Mouse (Mus musculus): Measurements from ENCODE around the gene Olfr1444. TPM values are rescaled to one million over a fixed set of nuclear protein-coding genes. Genes with fewer than 3 reads are reported as not detected.

Olfr1444 gene
- polyA plus RNA-seq (2012; fragmentation: generic; extraction: Trizol), result not detected
- long read RNA-seq, experiment 1, result 0 reads
- long read RNA-seq, experiment 2, result 0 reads

- H3K79me2 ChIP-seq (ENCODE audit: control insufficient read depth, insufficient read depth), result no peaks in the 10 kb centered on the region
- no peaks in the 10 kb centered on the region for H3K27me3 ChIP-seq (ENCODE audit: control insufficient read depth, insufficient read depth, insufficient read length)
- H3K4me3 ChIP-seq (ENCODE audit: insufficient read depth, poor library complexity, severe bottlenecking), result no peak within 1 kb of the TSS
- H3K36me3 ChIP-seq (ENCODE audit: control insufficient read depth, insufficient read depth), result no peaks in the 10 kb centered on the region
- TF ChIP-seq FOSL1 (IDR thresholded peaks at IDR 0.05; ENCODE audit: insufficient read depth, low read length, poor library complexity, severe bottlenecking), result no peak
- TF ChIP-seq CTCF (IDR thresholded peaks at IDR 0.05; ENCODE audit: control insufficient read depth, insufficient read depth, insufficient read length), result no peak
- no peak for TF ChIP-seq CEBPB (IDR thresholded peaks at IDR 0.05; ENCODE audit: low read depth)
- no peak for TF ChIP-seq MYOG (IDR thresholded peaks at IDR 0.05; ENCODE audit: control insufficient read depth, extremely low read depth, insufficient read length)
- no peak for TF ChIP-seq MAX (IDR thresholded peaks at IDR 0.05)
- no peak for TF ChIP-seq USF1 (IDR thresholded peaks at IDR 0.05; ENCODE audit: low read depth)
- TF ChIP-seq MYOD1 (IDR thresholded peaks at IDR 0.05; ENCODE audit: control insufficient read depth, insufficient read length, low read depth), result no peak
- H3ac ChIP-seq (ENCODE audit: control insufficient read depth, insufficient read length, low read depth), result no peak within 1 kb of the TSS
- no peaks in the 10 kb centered on the region for H3K79me3 ChIP-seq (ENCODE audit: low read depth)
Observed at GRCm38 (mm10) chr19:12856983-12857382, at the start of gene Olfr1444. Gene Olfr1444 (plus strand): TSS chr19:12857283.

DNA sequence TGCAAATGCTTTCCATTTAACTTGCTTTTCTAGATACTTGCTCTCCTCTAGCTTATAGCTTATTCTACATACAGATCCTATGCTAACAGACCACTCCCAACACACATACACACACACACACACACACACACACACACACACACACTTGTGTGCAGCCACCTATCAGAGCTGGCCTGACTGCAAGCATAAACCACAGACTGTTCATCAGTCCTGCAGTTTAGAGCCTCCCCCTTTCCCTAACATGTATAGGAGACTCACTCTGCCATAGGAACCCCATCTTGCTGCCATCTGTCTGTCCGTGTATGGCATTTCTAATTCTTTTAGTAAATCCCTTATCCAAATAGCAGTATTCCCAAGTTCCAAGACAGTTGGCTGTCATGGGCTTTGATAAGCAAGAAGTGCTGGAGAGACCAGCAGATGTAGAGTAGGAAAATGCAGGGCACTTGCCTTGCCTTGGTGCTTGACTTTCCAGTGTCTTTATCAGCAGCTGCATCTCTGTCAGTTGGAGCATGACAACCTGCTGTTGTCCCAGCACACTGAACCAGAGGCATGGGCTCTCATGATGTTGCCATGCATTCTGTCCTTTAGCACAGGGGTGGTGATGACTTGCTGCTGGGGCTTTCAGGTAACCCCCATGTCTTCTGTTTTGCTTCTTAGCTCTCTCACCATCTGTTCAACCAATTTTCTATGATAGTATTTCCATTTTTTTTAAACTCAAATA is 44.3 kb upstream of the Olfr1444 start:
- Histone ChIP-seq H3K79me3 (ENCODE audit: low read depth) (no peaks in the 10 kb centered on the region), H3ac (ENCODE audit: control insufficient read depth, insufficient read length, low read depth) (no peak overlapping the region), H3K36me3 (ENCODE audit: control insufficient read depth, insufficient read depth) (no peaks in the 10 kb centered on the region), H3K4me3 (ENCODE audit: insufficient read depth, poor library complexity, severe bottlenecking) (no peak overlapping the region), H3K27me3 (ENCODE audit: control insufficient read depth, insufficient read depth, insufficient read length) (no peaks in the 10 kb centered on the region), H3K79me2 (ENCODE audit: control insufficient read depth, insufficient read depth) (no peaks in the 10 kb centered on the region)
- TF ChIP-seq MYOD1 (IDR thresholded peaks at IDR 0.05; ENCODE audit: control insufficient read depth, insufficient read length, low read depth) (no peak), MYOG (IDR thresholded peaks at IDR 0.05; ENCODE audit: control insufficient read depth, extremely low read depth, insufficient read length) (no peak), CTCF (IDR thresholded peaks at IDR 0.05; ENCODE audit: control insufficient read depth, insufficient read depth, insufficient read length) (no peak), CEBPB (IDR thresholded peaks at IDR 0.05; ENCODE audit: low read depth) (no peak), MAX (IDR thresholded peaks at IDR 0.05) (no peak), USF1 (IDR thresholded peaks at IDR 0.05; ENCODE audit: low read depth) (no peak), FOSL1 (IDR thresholded peaks at IDR 0.05; ENCODE audit: insufficient read depth, low read length, poor library complexity, severe bottlenecking) (no peak)

- no peaks in the 10 kb centered on the region for H3K36me3 ChIP-seq (ENCODE audit: control insufficient read depth, insufficient read depth)
- H3K79me2 ChIP-seq (ENCODE audit: control insufficient read depth, insufficient read depth), result no peaks in the 10 kb centered on the region
- no peak overlapping the region for H3ac ChIP-seq (ENCODE audit: control insufficient read depth, insufficient read length, low read depth)
- no peaks in the 10 kb centered on the region for H3K79me3 ChIP-seq (ENCODE audit: low read depth)
- no peak overlapping the region for H3K4me3 ChIP-seq (ENCODE audit: insufficient read depth, poor library complexity, severe bottlenecking)
- H3K27me3 ChIP-seq (ENCODE audit: control insufficient read depth, insufficient read depth, insufficient read length), result no peaks in the 10 kb centered on the region
- TF ChIP-seq USF1 (IDR thresholded peaks at IDR 0.05; ENCODE audit: low read depth) (no peak), CEBPB (IDR thresholded peaks at IDR 0.05; ENCODE audit: low read depth) (no peak), MAX (IDR thresholded peaks at IDR 0.05) (no peak)
Observed at GRCm38 (mm10) chr19:12813883-12814282, 43.2 kb upstream of the Olfr1444 start.

GRCm38 (mm10) chr19:12818507-12818906 is 38.6 kb upstream of the Olfr1444 start:
- no peaks in the 10 kb centered on the region for H3K79me2 ChIP-seq (ENCODE audit: control insufficient read depth, insufficient read depth)
- no peaks in the 10 kb centered on the region for H3K79me3 ChIP-seq (ENCODE audit: low read depth)
- H3K36me3 ChIP-seq (ENCODE audit: control insufficient read depth, insufficient read depth), result no peaks in the 10 kb centered on the region
- H3K4me3 ChIP-seq (ENCODE audit: insufficient read depth, poor library complexity, severe bottlenecking), result no peak overlapping the region
- H3ac ChIP-seq (ENCODE audit: control insufficient read depth, insufficient read length, low read depth), result no peak overlapping the region
- TF ChIP-seq CTCF (IDR thresholded peaks at IDR 0.05; ENCODE audit: control insufficient read depth, insufficient read depth, insufficient read length) (no peak), FOSL1 (IDR thresholded peaks at IDR 0.05; ENCODE audit: insufficient read depth, low read length, poor library complexity, severe bottlenecking) (no peak), USF1 (IDR thresholded peaks at IDR 0.05; ENCODE audit: low read depth) (no peak), CEBPB (IDR thresholded peaks at IDR 0.05; ENCODE audit: low read depth) (no peak), MAX (IDR thresholded peaks at IDR 0.05) (no peak), MYOG (IDR thresholded peaks at IDR 0.05; ENCODE audit: control insufficient read depth, extremely low read depth, insufficient read length) (no peak), MYOD1 (IDR thresholded peaks at IDR 0.05; ENCODE audit: control insufficient read depth, insufficient read length, low read depth) (no peak)
- H3K27me3 ChIP-seq (ENCODE audit: control insufficient read depth, insufficient read depth, insufficient read length), result no peaks in the 10 kb centered on the region

DNA sequence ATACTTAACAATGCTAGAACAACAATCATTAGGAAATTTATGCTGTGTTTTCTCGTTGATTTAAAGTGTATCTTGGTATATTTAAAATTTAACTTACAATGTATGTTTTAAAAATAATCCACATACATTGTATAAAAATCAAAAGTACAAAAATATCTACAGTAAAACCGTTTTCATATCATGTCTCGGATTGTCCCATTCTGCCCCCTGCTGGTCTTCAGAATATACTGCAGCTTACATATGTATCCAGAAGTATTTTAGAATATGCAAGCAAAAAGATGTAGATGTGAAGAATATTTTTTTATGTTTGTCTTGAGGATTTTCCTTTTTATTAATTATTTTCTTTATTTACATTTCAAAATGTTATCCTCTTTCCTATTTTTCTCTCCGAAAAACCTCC is 36.7 kb upstream of the Olfr1444 start:
- no peak overlapping the region for H3K4me3 ChIP-seq (ENCODE audit: insufficient read depth, poor library complexity, severe bottlenecking)
- H3K27me3 ChIP-seq (ENCODE audit: control insufficient read depth, insufficient read depth, insufficient read length), result no peaks in the 10 kb centered on the region
- H3K79me2 ChIP-seq (ENCODE audit: control insufficient read depth, insufficient read depth), result no peaks in the 10 kb centered on the region
- H3K79me3 ChIP-seq (ENCODE audit: low read depth), result no peaks in the 10 kb centered on the region
- no peak overlapping the region for H3ac ChIP-seq (ENCODE audit: control insufficient read depth, insufficient read length, low read depth)
- no peaks in the 10 kb centered on the region for H3K36me3 ChIP-seq (ENCODE audit: control insufficient read depth, insufficient read depth)
- TF ChIP-seq FOSL1 (IDR thresholded peaks at IDR 0.05; ENCODE audit: insufficient read depth, low read length, poor library complexity, severe bottlenecking) (no peak), USF1 (IDR thresholded peaks at IDR 0.05; ENCODE audit: low read depth) (no peak), CTCF (IDR thresholded peaks at IDR 0.05; ENCODE audit: control insufficient read depth, insufficient read depth, insufficient read length) (no peak), MYOD1 (IDR thresholded peaks at IDR 0.05; ENCODE audit: control insufficient read depth, insufficient read length, low read depth) (no peak), CEBPB (IDR thresholded peaks at IDR 0.05; ENCODE audit: low read depth) (no peak), MYOG (IDR thresholded peaks at IDR 0.05; ENCODE audit: control insufficient read depth, extremely low read depth, insufficient read length) (no peak)

DNA sequence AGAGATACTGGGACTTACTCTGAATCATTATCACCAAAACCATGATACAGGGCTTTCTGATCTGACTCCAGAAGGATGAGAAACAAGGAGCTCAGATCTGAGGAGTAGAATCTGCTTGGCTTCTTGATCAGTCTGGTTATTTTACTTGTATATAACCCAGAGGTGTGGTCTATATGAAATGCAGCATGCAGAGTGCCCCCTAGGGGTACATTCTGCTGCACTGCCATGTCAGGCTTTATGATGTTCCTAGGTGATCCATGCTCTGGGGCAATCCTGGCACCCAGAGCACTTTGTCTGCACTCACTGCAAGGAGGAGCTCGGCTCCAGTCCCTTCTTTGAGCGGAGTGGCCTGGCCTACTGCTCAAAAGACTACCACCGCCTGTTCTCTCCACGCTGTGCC is 32.5 kb upstream of the Olfr1444 start:
- Histone ChIP-seq H3K79me3 (ENCODE audit: low read depth) (no peaks in the 10 kb centered on the region), H3K27me3 (ENCODE audit: control insufficient read depth, insufficient read depth, insufficient read length) (no peaks in the 10 kb centered on the region), H3ac (ENCODE audit: control insufficient read depth, insufficient read length, low read depth) (no peak overlapping the region), H3K4me3 (ENCODE audit: insufficient read depth, poor library complexity, severe bottlenecking) (no peak overlapping the region), H3K79me2 (ENCODE audit: control insufficient read depth, insufficient read depth) (no peaks in the 10 kb centered on the region), H3K36me3 (ENCODE audit: control insufficient read depth, insufficient read depth) (no peaks in the 10 kb centered on the region)
- TF ChIP-seq MYOD1 (IDR thresholded peaks at IDR 0.05; ENCODE audit: control insufficient read depth, insufficient read length, low read depth) (no peak), CTCF (IDR thresholded peaks at IDR 0.05; ENCODE audit: control insufficient read depth, insufficient read depth, insufficient read length) (no peak), FOSL1 (IDR thresholded peaks at IDR 0.05; ENCODE audit: insufficient read depth, low read length, poor library complexity, severe bottlenecking) (no peak), CEBPB (IDR thresholded peaks at IDR 0.05; ENCODE audit: low read depth) (no peak), MYOG (IDR thresholded peaks at IDR 0.05; ENCODE audit: control insufficient read depth, extremely low read depth, insufficient read length) (no peak), USF1 (IDR thresholded peaks at IDR 0.05; ENCODE audit: low read depth) (no peak), MAX (IDR thresholded peaks at IDR 0.05) (no peak)
